Mouse (Mus musculus) fibroblast of lung, adult 2 months (primary cell): ENCODE data around the gene Acot7.

Experiments
- DNase-seq: peaks from one replicate; pipeline ENCODE4 v3.0.0-alpha.2; 2011; ENCODE audit warnings: low read depth

Acot7 gene

GRCm38 (mm10) chr4:152179946-152180660 lies 2.2 kb downstream of the Acot7 start:
- no peak for DNase-seq

- DNase-seq: no peak
These were observed 4.3 kb downstream of the Acot7 start for GRCm38 (mm10) chr4:152182205-152182604.

- DNase-seq: no peak
These were observed 6.6 kb downstream of the Acot7 start for GRCm38 (mm10) chr4:152184353-152185035.

GRCm38 (mm10) chr4:152185137-152185509 lies 7.2 kb downstream of the Acot7 start:
- DNase-seq: peak; percentile 71

GRCm38 (mm10) chr4:152185510-152186204 lies 7.7 kb downstream of the Acot7 start:
- peak; percentile 62 for DNase-seq

- DNase-seq: peak; percentile 65
These were observed 8.5 kb downstream of the Acot7 start for GRCm38 (mm10) chr4:152186205-152187082.

GRCm38 (mm10) chr4:152187142-152187541 lies 9.2 kb downstream of the Acot7 start:
- DNase-seq: no peak

- no peak for DNase-seq
These were observed 10.7 kb downstream of the Acot7 start for GRCm38 (mm10) chr4:152188651-152189050.

- DNase-seq: no peak
These were observed 11.1 kb downstream of the Acot7 start for GRCm38 (mm10) chr4:152189071-152189470.

GRCm38 (mm10) chr4:152189691-152190090 lies 11.8 kb downstream of the Acot7 start:
- no peak for DNase-seq

GRCm38 (mm10) chr4:152190096-152190653 lies 12.2 kb downstream of the Acot7 start:
- no peak for DNase-seq

- no peak for DNase-seq
These were observed 12.8 kb downstream of the Acot7 start for GRCm38 (mm10) chr4:152190701-152191100.

GRCm38 (mm10) chr4:152192569-152192968 lies 14.6 kb downstream of the Acot7 start:
- no peak for DNase-seq

GRCm38 (mm10) chr4:152194476-152195175 lies 16.7 kb downstream of the Acot7 start:
- DNase-seq: no peak

GRCm38 (mm10) chr4:152196276-152196675 lies 18.3 kb downstream of the Acot7 start:
- no peak for DNase-seq

GRCm38 (mm10) chr4:152197545-152197944 lies 19.6 kb downstream of the Acot7 start:
- DNase-seq: no peak

GRCm38 (mm10) chr4:152199617-152200016 lies 21.7 kb downstream of the Acot7 start:
- DNase-seq: no peak

GRCm38 (mm10) chr4:152201492-152201891 lies 23.6 kb downstream of the Acot7 start:
- no peak for DNase-seq

- DNase-seq: no peak
These were observed 24.5 kb downstream of the Acot7 start for GRCm38 (mm10) chr4:152202418-152202817.

- no peak for DNase-seq
These were observed 25.0 kb downstream of the Acot7 start for GRCm38 (mm10) chr4:152202905-152203304.

GRCm38 (mm10) chr4:152204663-152205062 lies 26.7 kb downstream of the Acot7 start:
- DNase-seq: no peak
